Mouse (Mus musculus): ENCODE measurements around the gene Morn4. TPM values are rescaled to one million over a fixed set of nuclear protein-coding genes. Genes with fewer than 3 reads are reported as not detected.
A peak's percentile ranks its signal among the peaks of the same experiment; 100 is the strongest.

The Morn4 gene
- total RNA-seq (2021) = 10 to 100 TPM; 67.3 to 70.9 TPM

DNA sequence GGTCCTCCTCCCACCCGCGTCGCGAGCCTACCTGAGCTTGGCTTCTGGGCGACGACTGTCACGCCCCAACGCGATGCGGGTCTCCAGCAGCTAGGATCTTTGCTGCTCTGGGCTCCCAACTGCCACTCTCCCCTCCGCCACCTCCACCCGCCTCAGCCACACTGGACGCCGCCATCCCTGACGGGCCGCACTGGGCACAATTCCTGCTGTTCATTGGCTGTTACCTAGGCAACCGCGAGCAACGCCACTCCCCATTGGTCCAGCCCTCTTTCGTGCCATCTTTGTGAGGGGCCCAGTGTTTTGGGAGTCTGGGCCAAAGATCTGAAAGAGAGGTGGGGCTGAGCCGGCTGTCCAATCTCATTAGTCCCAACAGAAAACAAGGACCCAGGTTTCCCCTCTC is at the start of gene Morn4:
Gene Morn4, minus strand, starts transcription at position 192 of the 400 bp plus-strand sequence.
- peak; percentile 93 to 96 for DNase-seq (ENCODE audit: low spot score in 2 of 2)
- intact Hi-C loops (cut with DNase I) = loop anchor here (5.0 kb wide), 1 partner anchor 104 kb away; the partner anchor contains the start of genes Mms19 and Ubtd1

DNA sequence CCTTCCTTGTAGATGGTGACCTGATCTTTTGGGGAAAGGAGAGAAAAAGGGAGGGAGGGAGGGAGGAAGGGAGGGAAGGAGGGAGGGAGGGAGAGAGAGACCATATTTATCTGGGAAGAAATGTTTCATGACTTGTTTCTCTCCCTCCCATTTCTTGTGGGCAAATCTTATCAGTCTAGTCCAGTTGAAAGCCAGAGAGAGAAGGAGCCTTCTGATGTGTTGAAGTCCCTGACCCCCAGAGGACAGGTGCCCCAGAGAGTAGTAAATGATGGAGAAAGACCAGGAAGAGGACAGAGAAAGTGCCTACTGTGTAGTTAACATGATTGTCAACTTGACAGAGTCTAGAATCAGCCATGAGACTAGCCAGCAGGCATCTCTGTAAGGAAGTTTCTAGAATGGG is 48.9 kb upstream of the Morn4 start:
- intact Hi-C loops (cut with DNase I) = no loop called here
- no peak for DNase-seq (ENCODE audit: low spot score in 2 of 2)

DNA sequence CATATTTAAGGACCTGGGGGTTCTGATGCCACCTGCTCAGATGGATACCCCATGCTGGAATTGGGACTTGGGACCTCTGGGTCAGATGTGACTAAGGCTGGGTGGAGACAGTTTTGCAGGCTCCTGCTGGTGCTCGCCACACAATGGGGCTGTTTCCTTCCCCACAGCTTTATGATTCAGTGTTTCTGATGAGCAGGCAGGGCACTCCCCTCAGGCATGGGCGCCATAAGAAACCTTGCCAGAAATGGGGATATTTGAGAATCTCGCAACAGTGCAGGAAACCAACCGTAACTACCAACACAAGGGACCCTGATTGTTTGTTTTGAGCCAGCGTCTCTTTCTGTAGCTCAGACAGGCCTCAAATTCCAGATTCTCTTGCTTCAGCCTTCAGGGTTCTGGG is 44.9 kb upstream of the Morn4 start:
- DNase-seq (ENCODE audit: low spot score in 2 of 2) = no peak

DNA sequence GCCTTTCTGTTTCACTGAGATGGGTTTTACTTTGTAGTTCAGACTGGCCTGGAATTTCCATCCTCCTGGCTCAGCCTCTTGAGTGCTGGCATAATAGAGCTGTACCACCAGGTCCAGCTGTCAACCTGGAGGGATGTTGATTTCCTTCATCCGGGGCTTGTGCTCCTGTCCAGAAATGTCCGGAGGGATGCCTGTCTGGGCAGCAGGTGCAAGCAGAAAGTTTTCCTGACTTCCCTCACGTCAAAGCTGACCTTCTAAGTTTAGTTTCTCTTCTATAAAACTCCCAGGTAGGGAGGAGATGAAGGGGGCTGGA is 44.1 kb upstream of the Morn4 start:
- intact Hi-C loops (cut with DNase I) = no loop called here
- DNase-seq (ENCODE audit: low spot score in 2 of 2) = no peak

More for the DNA sequence above, 44.9 kb upstream of the Morn4 start:
- intact Hi-C loops (cut with DNase I) = no loop called here

DNA sequence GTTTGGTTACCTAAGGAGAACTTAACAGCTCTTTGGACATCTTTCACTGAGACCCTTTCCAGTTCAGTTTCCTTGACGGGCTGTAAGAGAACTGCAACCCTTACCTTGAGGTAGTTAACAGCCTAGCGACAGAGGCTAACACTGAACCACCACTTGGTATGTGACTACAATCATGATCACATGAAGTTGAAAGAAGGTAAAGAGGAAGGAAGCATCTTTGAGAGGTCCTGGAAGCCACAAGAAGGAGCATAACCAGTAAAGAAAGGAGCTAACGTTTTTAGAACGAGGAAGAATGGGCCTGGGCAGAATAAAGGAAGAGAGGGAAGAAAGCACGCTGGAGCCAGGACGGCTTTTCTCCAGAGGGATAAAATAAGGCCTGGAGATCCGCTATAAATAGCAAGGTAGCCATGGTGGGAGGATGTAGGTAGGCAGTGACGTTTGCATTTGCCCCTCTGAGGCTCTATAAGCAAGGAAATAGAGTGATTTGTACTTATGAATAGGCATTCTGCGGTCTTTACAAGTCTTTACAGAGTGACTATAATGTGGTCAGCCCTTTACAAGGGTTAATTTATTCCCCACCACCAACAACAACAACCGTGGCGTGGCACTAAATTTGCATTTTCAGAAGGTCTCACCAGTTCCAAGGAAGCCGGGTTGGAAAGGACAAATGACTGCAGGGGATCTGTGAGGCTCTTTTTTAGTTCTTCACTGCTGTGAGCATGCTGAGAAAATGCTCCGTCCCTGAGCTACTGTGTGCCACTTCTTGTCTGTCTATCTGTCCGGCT is 43.5 kb upstream of the Morn4 start:
- peak; percentile 32 to 78 for DNase-seq (ENCODE audit: low spot score in 2 of 2)
- intact Hi-C loops (cut with DNase I) = loop anchor here (5.0 kb wide), 1 partner anchor 37 kb away; the partner anchor contains the start of gene Pi4k2a

DNA sequence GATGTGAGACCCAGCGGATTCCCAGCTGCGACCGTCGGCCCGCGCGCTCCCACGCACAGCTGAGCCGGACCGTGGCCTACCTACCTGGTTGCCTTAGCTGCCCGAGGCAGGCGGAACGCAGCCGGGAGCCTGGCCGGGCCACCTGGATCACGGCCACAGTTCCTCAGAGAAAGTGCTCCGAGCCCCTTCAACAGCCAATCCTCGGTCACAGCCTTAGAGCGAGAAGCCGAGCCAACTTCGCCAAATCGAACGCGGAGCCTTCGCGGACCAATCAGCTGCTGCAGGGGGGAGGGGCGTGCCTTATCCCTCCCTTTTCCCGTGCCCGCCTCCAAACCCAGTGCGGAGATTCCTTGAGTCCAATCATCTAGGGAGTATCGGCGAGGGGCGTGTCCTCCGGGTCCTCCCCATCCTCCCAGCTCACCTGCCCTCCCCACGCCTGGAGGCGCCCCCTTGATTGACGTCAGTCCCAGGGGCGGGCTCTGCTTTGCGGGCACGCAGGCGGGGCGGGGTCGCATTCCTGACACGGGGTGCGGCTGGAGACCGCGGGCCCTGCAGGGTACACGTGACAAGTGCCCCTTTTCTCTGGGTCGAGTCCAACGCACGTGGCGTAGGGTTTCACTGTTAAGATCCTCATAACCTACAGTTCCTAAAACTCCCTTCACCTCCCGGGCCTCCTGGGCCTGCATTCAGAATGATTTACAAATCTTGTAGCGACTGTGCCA is 42.8 kb upstream of the Morn4 start, which contains the start of gene Avpi1:
Gene Avpi1, minus strand, starts transcription at position 273 of the 722 bp plus-strand sequence.
- intact Hi-C loops (cut with DNase I) = loop anchor here (5.0 kb wide), 1 partner anchor 37 kb away; the partner anchor contains the start of gene Pi4k2a

DNA sequence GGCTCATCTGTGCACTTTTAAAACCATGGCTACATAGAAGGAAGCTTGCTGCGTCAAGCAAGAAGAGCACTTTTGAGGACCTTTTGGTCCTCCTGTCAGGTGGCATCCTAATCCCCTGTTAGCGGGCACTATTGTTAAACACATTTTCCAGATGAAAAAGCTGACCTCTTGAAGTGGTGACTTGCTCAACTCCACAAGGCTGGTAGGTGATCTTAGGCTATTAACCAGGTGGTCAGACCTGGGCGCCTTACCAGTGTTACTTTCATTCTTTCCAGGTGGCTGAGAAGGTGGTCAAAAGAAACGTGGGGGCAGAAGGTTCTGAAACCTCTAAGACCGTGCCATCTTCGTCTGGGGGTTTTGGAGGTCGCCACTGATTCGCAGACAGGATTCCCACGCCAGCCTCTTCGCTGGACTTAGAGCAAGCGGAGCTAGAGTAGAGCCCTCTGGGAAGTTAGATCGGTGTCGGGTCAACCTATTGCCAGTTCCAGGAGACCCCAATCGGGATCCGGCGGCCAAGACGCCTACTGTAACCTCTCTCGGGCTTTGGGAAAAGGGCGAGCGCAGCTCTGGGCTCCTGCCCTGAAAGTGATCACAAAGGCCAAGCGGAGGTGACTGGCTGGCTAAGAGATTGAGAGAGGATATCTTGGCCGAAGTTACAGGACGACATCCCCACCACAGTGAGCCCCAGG is 42.0 kb upstream of the Morn4 start:
- intact Hi-C loops (cut with DNase I) = loop anchor here (5.0 kb wide), 1 partner anchor 36 kb away; the partner anchor contains the start of gene Pi4k2a
- DNase-seq (ENCODE audit: low spot score in 2 of 2) = no peak

More for the DNA sequence above, 42.8 kb upstream of the Morn4 start, which contains the start of gene Avpi1:
- DNase-seq (ENCODE audit: low spot score in 2 of 2) = peak; percentile 97 to 99

DNA sequence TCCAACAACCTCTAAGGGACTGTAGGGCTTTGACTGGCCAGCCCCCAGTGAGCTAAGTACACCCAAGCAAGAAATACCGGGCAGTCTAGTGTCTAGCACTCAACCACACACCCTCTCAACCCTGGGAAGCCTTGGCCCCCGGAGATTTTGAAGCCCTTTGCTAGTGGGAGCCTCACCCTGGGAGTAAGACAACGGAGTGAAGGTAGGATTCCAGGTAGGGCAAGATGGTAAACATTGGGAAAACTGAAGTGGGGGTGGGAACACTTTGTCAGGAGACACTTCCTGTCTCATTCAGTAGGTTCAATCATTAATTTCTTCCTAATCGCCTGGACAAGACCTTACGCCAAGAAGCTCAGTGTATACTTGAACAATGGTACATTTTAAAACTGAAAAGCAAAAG is 40.9 kb upstream of the Morn4 start:
- DNase-seq (ENCODE audit: low spot score in 2 of 2) = no peak
- intact Hi-C loops (cut with DNase I) = loop anchor here (5.0 kb wide), 1 partner anchor 35 kb away; the partner anchor contains the start of gene Pi4k2a

DNA sequence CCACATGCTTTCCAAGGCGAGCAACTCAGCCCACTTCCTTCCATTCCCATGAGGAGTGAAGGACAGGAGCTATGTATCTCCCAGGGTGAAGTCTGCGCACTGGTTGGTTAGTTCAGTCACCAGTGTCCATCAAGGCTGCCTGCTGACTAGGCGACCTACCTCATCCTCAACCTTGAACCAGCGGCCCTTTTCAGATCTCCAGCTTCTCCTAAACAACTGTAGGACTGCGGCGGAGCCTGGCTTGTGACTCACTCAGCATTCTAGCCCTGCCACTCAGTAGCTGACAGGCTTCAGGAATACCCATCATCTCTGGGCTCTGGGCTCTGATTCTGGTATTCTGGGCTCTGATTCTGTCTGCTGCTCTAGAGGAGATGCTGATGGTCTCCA is 40.1 kb upstream of the Morn4 start:
- no peak for DNase-seq (ENCODE audit: low spot score in 2 of 2)
- intact Hi-C loops (cut with DNase I) = loop anchor here (5.0 kb wide), 1 partner anchor 34 kb away; the partner anchor contains the start of gene Pi4k2a

DNA sequence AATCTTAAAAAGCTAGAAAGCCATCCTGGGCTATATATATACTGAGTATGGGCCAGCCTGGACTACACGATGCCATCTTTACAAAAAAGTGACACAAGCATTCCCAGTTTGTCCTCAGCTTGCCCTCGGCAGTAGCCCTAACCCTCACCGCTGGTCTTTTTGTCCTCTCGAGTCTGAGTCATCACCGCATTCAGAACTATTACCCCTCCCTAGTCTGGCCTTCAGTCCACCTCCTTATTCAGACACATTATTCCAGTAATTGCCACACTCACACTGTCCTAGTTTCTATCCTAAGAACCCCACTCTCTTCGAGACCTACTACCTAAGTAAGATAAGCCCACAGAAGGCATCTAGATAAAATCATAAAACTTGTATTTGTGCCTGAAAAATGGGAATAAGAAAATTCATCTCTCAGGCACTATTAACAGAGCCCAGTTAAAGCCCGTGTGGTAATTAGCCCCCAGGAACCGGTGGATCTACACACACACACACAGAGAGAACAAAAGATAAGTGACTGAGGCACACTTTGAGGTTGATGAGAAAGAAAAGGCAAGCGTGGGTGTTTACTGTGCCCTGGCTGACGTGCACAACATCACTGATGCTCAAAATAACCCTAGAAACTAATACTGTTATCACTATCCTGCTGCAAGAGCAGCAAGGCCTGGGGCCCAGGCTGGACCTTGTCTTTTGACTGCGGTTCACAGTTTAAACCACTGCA is 39.5 kb upstream of the Morn4 start:
- intact Hi-C loops (cut with DNase I) = loop anchor here (5.0 kb wide), 1 partner anchor 33 kb away; the partner anchor contains the start of gene Pi4k2a

DNA sequence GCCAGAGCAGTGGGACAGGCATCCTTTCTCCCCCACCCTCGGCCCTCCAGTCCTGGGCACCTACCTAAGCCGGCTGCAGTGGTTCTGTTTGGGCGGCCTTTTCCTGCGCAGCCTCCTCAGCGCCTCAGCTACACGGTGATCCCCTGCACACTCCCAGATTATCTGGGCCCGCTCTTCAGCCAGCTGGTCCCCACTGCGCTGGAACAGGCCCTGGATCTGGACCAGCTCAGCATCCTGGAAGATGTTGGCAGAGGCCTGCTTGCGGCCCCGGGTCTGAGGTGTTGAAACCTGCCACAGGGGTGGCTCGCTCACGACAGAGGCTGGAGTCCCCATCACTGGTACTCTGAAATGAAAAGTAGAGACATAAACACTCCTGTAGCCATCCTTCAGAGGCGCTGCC is 38.5 kb upstream of the Morn4 start:
- no peak for DNase-seq (ENCODE audit: low spot score in 2 of 2)
- intact Hi-C loops (cut with DNase I) = loop anchor here (5.0 kb wide), 1 partner anchor 32 kb away; the partner anchor contains the start of gene Pi4k2a

More for the DNA sequence above, 39.5 kb upstream of the Morn4 start:
- DNase-seq (ENCODE audit: low spot score in 2 of 2) = no peak

DNA sequence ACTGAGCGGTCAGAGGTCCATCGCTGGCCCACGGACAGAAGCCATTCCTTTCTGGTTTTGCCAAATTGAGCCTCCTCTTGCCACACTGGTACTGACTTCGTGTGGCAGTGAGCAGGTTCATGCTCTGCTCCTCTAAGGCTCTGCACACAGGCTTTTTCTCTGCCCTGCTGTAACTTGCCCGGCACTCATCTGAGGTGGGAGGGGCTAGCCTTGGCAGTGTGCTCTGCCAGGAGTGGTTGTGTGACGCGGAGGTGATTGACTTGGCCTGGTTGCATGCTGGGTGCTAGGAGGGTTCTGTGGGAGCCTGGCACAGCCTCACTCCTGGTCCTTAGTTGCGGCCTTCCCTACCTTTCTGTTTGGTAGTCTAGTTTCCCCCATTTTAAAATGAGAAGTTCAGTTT is 34.3 kb upstream of the Morn4 start:
- DNase-seq (ENCODE audit: low spot score in 2 of 2) = no peak
- intact Hi-C loops (cut with DNase I) = no loop called here

DNA sequence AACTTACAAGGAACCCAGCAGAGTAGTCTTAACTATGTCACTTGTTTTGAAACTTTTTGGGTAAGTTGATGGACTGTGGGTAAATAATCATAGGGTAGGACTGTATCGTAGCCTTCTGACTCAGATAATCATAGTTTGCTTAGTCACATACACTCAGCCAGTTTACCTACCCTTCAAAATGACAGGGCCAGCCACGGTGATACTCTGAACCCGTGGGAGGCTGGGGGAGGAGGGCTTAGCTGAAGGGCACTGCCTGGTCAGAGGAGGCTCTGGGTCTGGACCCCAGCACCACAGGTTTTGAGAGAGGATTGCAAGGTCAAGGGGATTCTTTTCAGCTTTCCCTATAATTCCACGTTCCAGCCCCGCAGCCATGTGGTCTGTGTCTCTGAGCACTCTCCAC is 32.4 kb upstream of the Morn4 start:
- DNase-seq (ENCODE audit: low spot score in 2 of 2) = no peak
- intact Hi-C loops (cut with DNase I) = no loop called here

DNA sequence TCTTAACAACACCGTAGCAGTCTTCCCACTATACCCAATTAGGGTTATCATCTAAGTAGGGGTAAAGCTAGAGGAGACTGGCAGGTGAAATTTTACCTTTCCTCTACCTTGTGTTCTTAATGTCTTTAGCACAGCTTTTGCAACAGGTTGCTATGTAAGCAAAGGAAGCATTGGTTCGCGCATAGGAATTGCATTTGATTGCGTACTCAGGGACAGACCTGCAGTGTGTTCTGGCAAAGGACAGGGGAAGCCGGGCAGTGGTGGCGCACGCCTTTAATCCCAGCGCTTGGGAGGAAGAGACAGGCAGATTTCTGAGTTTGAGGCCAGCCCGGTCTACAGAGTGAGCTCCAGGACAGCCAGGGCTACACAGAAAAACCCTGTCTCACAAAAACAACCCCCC is 32.0 kb upstream of the Morn4 start:
- no peak for DNase-seq (ENCODE audit: low spot score in 2 of 2)
- intact Hi-C loops (cut with DNase I) = no loop called here

DNA sequence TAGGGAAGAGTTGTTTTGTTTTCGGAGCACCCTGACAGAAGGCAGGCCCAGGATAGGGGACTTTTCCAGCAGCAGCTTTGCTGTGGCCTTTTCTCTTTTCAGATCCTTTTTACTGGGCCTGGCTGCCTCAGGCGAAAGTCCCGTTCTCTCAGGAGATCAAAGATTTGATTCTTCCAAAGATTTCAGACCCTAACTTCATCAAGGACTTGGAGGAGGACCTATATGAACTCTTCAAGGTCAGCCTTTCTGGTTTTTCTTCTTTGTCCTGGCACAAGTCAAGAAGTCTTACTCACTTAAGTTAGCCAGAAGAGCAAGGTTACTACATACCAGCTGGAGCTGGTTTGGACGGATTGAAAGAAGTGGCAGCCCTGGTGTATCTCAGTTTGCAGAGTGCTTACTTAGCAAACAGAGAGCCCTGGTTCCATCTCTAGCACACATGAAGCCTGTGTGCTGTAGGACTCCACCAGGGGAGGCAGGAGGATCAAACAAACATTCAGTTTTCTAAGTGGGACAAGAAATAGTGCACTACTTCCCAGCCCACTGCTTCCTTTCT is 29.7 kb upstream of the Morn4 start:
- intact Hi-C loops (cut with DNase I) = no loop called here
- no peak for DNase-seq (ENCODE audit: low spot score in 2 of 2)

DNA sequence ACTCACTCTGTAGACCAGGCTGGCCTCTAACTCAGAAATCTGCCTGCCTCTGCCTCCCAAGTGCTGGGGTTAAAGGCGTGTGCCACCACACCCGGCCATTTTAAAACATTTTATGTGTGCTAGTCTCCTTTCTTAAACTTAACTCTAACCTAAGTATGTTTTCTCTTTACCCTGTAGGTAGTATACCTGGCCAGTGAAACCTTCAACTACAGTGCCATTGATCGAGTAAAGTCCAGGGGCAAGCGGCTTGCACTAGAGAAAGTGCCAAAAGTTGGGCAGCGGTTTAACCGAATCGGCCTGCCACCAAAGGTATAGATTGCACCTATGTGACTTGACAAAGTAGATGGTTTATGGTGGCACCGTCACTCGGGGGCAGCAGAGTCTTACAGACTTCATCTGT is 18.5 kb upstream of the Morn4 start:
- intact Hi-C loops (cut with DNase I) = no loop called here
- no peak for DNase-seq (ENCODE audit: low spot score in 2 of 2)

DNA sequence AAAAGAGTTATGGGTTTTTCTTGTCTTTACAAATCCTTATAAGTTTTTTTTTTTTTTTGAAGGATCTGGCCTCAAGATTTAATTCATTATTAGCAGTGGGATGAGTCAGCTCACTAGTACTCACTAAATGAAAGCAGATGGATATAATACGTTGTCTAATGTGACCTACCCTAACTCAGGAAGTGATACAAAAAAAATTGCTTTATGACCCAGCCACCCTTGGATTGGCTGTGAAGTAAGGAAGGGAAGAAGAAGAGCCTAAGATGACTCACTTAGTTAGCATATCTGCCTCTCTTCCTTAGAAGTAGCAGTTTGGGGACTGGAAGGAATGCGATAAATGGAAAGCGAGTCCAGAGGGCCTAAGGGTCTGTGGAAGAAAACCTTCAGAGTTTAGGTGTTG is 13.2 kb upstream of the Morn4 start:
- DNase-seq (ENCODE audit: low spot score in 2 of 2) = no peak
- intact Hi-C loops (cut with DNase I) = no loop called here

DNA sequence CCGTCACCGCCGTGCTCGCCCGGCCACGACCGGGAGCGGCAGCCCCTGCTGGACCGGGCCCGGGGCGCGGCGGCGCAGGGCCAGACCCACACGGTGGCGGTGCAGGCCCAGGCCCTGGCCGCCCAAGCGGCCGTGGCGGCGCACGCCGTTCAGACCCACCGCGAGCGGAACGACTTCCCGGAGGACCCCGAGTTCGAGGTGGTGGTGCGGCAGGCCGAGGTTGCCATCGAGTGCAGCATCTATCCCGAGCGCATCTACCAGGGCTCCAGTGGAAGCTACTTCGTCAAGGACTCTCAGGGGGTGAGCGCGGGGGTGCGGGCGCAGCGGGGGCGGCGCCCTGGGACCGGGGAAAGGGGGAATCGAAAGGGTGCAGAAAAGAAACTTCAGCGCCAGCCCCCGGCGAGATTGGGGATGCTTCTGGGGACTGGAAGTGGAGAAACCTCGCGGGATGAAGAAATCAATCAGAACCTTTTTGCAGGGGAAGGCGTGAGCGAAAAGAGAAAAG is 4.5 kb upstream of the Morn4 start:
- DNase-seq (ENCODE audit: low spot score in 2 of 2) = no peak
- intact Hi-C loops (cut with DNase I) = loop anchor here (5.0 kb wide), 3 partner anchors 37 to 77 kb away; partner anchors contain the start of genes Avpi1 and Marveld1
